Mouse (Mus musculus) left cerebral cortex, adult 2 months (tissue): Measurements from ENCODE around the gene Kif14. TPM values are rescaled to one million over a fixed set of nuclear protein-coding genes. Genes with fewer than 3 reads are reported as not detected.

Experiments
- DNase-seq, 2 experiments: peaks; one replicate each; pipeline ENCODE4 v3.0.0; 2021 to 2022; ENCODE audit warnings: low spot score in 2 of 2, mixed read lengths in 1 of 2; ENCODE audit errors: extremely low spot score in 1 of 2
- H3K27ac ChIP-seq: fragments of 200-600 bp; 2 replicates; pipeline ENCODE4 v1.8.1; 2022
- H3K4me3 ChIP-seq: fragments of 200-600 bp; 2 replicates; pipeline ENCODE4 v1.8.1; 2022
- CTCF ChIP-seq: fragments of 200-600 bp; IDR thresholded peaks from 2 replicates; pipeline ENCODE4 v1.8.1; 2022; ENCODE audit warnings: antibody characterized with exemption, mild to moderate bottlenecking, moderate library complexity
- intact Hi-C: fragments of 180-260 bp; cut with DNase I; formaldehyde crosslinking; loops from one replicate; pipeline ENCODE4 v1.15.1; 2025
- long read RNA-seq, 2 experiments: library from polyadenylated mRNA; stranded (forward); transcript quantifications; one replicate each; pipeline ENCODE4 v2.0.0; 2021; ENCODE audit warnings: borderline mapping rate in 2 of 2
- total RNA-seq, 2 experiments: library from RNA; stranded (reverse); gene quantifications; 2 replicates each; pipeline ENCODE4 v1.2.3; 2021

Kif14 gene
- total RNA-seq: under 1 TPM; 0.14 to 0.23 TPM
- long read RNA-seq, experiment 1: 0 reads
- long read RNA-seq, experiment 2: 0 reads

DNA sequence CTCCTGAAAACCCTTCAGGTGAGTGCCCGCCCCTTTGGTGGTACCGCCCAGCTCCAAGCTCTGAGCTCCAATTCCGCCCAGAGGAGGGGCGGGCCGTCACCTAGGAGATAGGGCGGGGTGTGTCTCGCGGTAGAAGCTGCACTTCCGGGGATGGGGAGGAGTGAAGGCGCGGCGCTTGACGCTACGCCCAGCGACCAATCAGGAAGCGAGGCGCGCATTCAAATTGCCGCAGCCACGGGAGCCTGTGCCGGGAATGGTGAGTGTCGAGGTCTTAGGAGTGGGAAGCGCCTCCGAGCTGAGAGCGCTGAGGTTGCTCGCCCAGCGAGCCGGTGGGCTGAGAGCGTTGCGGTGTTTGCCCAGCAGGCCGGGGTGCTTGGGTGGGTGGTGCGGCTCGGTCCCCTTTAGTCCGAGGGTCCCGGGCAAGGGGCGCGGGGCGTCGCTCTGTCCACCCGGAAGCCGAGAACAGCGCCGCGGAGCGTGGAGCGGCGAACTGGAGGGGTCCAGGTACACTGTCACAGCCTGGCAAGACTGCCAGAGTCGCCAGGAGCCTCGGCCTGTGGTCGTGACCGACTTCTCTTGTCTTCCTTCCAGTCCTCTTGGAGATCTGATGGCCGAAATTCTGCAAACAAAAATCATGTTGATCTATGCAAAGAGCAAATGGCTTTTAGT lies at the start of gene Kif14:
TSS of gene Kif14 (plus strand) at position 201 of the 669 bp plus-strand sequence.
- DNase-seq: peak; percentile 90 to 91
- no peak; the same call in 1 of the 2 replicates for TF ChIP-seq CTCF
- no peak within 1 kb of the TSS for H3K27ac ChIP-seq
- peak within 1 kb of the TSS; percentile 52 for H3K4me3 ChIP-seq
- intact Hi-C loops: loop anchor here (5.0 kb wide), 1 partner anchor 56 kb away; no protein-coding TSS in a partner anchor

DNA sequence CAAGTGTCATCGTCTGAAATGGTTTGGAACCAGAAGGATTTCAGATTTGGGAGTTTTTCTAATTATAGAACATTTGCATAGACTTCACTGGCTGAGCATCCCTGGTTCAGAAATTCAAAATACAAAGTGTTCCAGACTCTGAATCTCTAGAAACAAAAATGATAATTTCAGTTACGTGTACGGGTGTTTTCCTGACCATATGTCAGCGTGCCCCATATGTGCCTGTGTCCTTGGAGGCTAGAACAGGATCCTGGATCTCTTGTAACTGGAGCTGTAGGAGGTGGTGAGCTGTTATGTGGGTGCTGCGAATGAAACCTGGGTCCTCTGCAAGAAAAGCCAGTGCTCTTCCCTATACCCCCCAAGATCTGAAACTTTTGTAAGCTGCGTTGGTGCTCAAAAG lies 47.8 kb upstream of the Kif14 start:
- H3K27ac ChIP-seq: peak overlapping the region; percentile 38; the same call in 1 of the 2 replicates
- no peak for TF ChIP-seq CTCF
- DNase-seq: no peak
- no peak overlapping the region for H3K4me3 ChIP-seq
- intact Hi-C loops: loop anchor here (5.0 kb wide), 1 partner anchor 131 kb away; no protein-coding TSS in a partner anchor

DNA sequence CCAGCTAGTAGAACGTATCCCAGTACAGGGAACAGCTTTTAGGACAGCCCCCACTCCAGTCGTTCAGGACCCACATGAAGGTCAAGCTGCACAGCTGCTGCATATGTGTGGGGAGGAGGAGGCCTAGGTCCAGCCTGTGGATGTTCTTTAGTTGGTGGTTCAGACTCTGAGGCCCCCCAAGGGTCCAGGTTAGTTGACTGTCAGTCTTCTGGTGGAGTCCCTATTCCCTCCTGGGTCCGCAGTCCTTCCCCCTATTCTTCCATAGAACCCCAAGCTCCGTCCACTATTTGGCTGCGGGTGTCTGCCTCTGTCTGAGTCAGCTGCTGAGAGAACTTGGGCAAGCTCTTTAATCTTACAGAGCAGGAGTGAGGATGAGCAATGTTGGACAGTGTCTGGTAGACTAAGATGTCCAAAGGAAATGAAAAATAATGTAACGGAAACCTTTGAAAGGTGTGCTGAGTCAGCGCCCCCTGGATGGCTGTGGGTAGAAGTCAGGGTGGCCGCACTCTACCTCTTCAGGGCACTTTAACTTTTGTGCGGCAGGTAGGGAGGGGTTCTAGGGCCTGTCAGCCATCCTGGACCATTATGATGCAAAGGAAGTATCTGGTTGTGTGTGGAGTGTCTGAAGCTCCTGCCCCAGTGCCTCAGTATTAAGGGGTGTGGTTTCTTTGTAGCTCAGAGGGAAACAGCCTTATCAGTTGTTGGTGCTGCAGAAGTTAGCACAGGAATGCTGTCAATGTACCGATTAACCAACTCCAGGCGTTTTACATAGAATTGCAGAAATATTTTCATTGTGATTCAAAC lies 38.8 kb upstream of the Kif14 start:
- intact Hi-C loops: no loop called here
- H3K4me3 ChIP-seq: no peak overlapping the region
- no peak for TF ChIP-seq CTCF
- no peak for DNase-seq
- H3K27ac ChIP-seq: no peak overlapping the region

DNA sequence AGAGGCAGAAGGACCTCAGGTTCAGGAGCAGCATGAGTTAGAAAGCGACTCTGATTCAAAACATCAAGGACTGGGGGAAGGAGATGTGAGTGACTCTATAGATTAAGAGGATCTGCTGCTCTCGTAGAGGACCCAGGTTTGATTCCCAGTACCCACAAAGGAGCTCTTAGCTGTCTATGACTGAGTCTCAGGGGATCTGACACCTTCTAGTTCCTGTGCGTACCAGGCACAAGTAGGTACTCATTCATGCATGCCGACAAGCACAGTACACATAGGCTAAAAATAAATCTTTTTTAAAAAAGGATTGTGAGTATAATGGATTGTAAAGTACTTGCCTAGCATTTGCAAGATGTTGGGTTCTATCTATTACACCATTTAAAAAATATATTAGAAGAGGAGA lies 37.2 kb upstream of the Kif14 start:
- no peak for DNase-seq
- Histone ChIP-seq H3K27ac (no peak overlapping the region), H3K4me3 (no peak overlapping the region)
- no peak for TF ChIP-seq CTCF
- intact Hi-C loops: no loop called here

DNA sequence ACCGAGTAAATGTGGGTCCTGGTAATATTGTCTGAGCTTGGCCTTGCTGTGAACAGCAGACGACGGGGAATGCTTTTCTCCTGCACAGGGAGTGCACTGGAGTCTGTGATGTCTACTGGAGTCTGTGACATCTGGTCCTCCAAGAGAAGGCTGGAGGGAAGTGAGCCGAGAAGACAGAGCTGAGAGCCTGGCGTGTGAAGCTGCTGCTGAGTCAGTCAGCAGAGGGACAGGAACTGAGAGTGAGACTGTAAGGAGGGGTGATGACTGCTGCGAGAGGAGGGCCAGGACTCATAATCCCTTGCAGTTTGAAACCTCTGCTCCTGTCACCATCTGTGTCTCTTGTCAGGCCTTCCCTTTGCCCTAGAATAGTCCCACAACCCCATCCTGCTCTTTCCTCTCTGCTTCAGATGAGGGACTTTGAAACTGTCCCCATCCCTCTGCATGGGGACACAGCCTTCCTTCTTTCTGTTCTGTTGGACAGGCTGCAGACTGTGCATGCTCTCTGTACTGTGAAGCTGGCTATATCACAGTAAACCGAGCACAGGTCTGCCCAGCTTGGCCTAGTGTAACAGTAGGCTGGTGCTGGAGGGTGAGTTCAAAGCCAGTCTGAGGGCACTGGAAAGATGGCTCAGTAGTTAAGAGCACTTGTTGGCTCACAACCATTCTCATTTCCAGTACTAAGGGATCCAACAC lies 35.9 kb upstream of the Kif14 start:
- intact Hi-C loops: no loop called here
- DNase-seq: no peak
- H3K27ac ChIP-seq: no peak overlapping the region
- no peak for TF ChIP-seq CTCF
- no peak overlapping the region for H3K4me3 ChIP-seq

DNA sequence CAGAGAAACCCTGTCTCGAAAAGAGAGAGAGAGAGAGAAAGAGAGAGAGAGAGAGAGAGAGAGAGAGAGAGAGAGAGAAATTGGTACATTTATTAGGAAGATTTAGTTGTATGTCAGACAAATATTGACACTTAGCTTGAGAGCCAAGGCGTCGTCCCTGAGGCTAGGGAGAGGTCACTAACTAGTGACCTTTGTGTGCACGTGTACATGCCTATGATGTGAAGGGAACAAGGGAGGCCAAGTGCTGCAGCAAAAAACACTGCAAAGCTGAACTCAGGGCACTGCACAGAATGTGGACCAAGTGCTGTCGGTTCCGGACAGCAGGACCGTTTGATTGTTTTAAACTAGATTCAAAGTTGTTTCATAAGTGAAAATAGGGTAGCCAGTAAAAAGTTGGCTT lies 25.4 kb upstream of the Kif14 start:
- Histone ChIP-seq H3K4me3 (no peak overlapping the region), H3K27ac (no peak overlapping the region)
- DNase-seq: no peak
- TF ChIP-seq CTCF: no peak
- intact Hi-C loops: no loop called here

DNA sequence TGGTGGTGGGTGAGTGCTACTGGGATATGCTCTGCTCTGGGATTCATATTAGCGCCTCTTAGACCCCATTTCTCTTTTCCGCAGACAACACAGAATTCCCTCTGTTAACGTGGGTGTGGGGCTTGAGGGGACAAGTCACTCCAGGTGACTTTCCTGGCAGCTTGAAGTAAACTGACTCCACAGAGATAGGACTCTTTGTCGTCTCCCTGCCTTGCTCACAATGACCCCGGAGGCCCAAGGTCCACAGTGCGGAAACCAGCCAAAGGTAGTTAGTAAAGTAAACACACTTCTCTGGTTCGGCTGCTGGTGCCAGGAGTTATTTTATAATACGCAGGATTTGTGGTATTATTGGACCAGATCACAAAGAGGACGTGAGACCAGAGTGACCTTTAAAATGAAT lies 23.3 kb upstream of the Kif14 start:
- TF ChIP-seq CTCF: no peak
- DNase-seq: no peak
- intact Hi-C loops: no loop called here
- no peak overlapping the region for H3K27ac ChIP-seq
- no peak overlapping the region for H3K4me3 ChIP-seq

DNA sequence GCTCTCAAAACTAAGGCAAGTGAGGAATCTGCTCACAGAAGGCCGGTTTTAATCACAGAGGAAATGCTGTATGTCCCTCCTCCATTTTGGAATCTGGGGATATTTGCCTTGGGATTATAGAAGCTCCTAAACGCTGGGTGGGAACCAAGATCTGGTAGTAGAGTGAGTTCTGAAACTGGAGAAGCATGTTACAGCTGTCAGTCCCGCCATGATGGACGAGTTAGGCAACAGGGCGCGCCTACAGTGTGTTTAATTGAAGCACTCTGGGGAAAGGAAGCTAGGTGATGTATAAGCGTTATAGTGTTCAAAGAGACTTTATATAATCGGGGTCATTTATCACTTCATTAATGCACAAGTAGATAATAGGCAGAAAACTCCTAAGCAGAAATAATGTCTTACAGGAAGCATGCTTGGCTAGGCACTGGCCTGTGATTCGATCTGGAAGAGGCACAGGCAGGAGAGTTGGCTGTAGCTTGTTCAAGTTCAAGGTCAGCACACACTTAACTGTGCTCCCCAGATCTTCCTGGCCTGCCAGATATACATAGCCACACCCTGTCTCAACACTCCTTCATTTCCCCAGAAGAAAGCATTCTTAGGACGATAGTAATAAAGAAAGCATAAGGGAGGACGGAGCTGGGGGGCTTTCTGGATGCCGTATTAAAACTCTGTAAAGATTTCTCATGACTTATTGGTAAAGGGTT lies 21.4 kb upstream of the Kif14 start:
- H3K27ac ChIP-seq: no peak overlapping the region
- intact Hi-C loops: no loop called here
- no peak overlapping the region for H3K4me3 ChIP-seq
- DNase-seq: no peak
- TF ChIP-seq CTCF: no peak

DNA sequence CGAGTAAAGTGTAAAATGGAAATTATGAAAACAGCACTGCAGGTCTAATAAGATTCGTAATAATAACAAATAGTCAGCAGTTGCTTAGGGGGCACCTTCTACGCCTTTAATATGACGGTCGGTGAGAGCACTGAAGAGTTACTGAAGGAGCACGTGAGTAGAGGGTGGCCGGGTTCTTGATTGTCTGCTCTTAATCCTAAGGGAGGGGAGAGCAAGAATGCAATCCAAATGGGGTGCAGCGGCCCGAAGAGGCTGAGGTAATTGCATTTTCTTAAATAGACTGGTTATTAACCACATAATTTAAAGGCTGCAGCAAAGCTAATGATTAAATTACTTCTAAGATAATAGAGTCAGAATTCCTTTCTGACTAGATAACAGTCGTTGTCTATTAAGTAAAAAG lies 19.2 kb upstream of the Kif14 start:
- intact Hi-C loops: no loop called here
- Histone ChIP-seq H3K27ac (no peak overlapping the region), H3K4me3 (no peak overlapping the region)
- DNase-seq: no peak
- TF ChIP-seq CTCF: no peak

DNA sequence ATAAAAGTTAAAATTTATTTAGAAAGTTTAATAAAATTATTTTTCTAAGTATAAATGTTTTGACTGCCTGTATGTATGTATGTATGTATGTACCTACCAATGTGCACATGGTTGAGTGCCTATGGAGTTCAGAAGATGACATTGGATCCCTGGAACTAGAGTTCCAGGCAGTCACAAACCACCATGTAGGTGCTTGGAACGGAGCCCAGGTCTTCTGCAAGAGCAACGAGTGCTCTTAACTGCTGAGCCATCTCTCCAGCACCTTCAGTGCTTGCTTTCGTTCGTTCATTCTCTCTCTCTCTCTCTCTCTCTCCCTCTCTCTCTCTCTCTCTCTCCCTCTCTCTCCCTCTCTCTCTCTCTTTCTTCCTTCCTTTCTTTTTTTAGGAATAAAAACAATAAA lies 18.8 kb upstream of the Kif14 start:
- Histone ChIP-seq H3K27ac (no peak overlapping the region), H3K4me3 (no peak overlapping the region)
- DNase-seq: no peak
- intact Hi-C loops: no loop called here
- TF ChIP-seq CTCF: no peak

DNA sequence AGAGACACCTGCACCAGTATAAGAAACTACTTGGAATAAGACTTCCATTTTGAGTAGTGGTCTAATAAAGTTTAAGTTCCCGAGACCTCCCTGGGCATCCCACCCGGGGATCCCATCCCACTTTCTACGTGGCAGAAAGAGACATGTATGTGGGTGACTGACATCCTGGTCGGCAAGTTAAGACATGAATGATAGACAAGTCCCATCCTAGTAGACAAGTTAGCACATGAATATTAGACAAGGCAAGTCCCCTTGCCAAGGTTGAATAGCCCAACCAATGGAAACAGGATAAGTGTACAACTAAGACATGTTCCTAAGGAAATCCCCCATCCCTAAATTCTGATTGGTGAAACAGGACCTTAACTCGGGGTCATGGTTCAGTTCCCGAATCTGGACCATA lies 16.6 kb upstream of the Kif14 start:
- no peak for DNase-seq
- Histone ChIP-seq H3K4me3 (no peak overlapping the region), H3K27ac (no peak overlapping the region)
- intact Hi-C loops: no loop called here
- no peak for TF ChIP-seq CTCF
